Mouse (Mus musculus) embryonic facial prominence, embryonic 11.5 days (tissue): ENCODE data around the gene Olfr514. TPM values are rescaled to one million over a fixed set of nuclear protein-coding genes. Genes with fewer than 3 reads are reported as not detected.
"Not testable (repeated sequence)": the region's sequence is repeated elsewhere in the genome, so short reads cannot be mapped to it uniquely, and the experiment has no call there.

ENCODE experiments used
- ATAC-seq: fragments of 200-750 bp; cut with Nextera tagmentation; replicated peaks from 2 replicates; pipeline ENCODE4 v1.8.0; 2017; ENCODE audit warnings: low read depth; ENCODE audit not compliant: insufficient number of reproducible peaks, low FRiP score, low TSS enrichment
- DNase-seq: peaks from one replicate; pipeline ENCODE4 v3.0.0-alpha.2; 2015; ENCODE audit warnings: low spot score
- H3K27ac ChIP-seq: fragments of 300-500 bp; sonication (generic); replicated peaks from 2 replicates; pipeline ENCODE4 v1.5.1; 2014; ENCODE audit warnings: mild to moderate bottlenecking, low read depth, low read length, control low read depth
- H3K27me3 ChIP-seq: fragments of 300-500 bp; sonication (generic); 2 replicates; pipeline ENCODE4 v1.6.1; 2014; ENCODE audit warnings: mild to moderate bottlenecking, low read length, moderate library complexity, mixed read lengths; ENCODE audit not compliant: control insufficient read depth, insufficient read depth
- H3K36me3 ChIP-seq: fragments of 300-500 bp; sonication (generic); replicated peaks from 2 replicates; pipeline ENCODE4 v1.6.1; 2014; ENCODE audit warnings: low read depth, mild to moderate bottlenecking, low read length, moderate library complexity, mixed read lengths; ENCODE audit not compliant: control insufficient read depth, insufficient read depth
- H3K4me1 ChIP-seq: fragments of 300-500 bp; sonication (generic); 2 replicates; pipeline ENCODE4 v1.6.1; 2014; ENCODE audit warnings: low read length, mixed read lengths; ENCODE audit not compliant: control insufficient read depth, insufficient read depth
- H3K4me2 ChIP-seq: fragments of 300-500 bp; sonication (generic); 2 replicates; pipeline ENCODE4 v1.6.1; 2014; ENCODE audit warnings: low read depth, mild to moderate bottlenecking, control low read depth, low read length, moderate library complexity
- H3K4me3 ChIP-seq: fragments of 300-500 bp; sonication (generic); 2 replicates; pipeline ENCODE4 v1.5.1; 2014; ENCODE audit warnings: low read depth, low read length, control low read depth
- H3K9ac ChIP-seq: fragments of 300-500 bp; sonication (generic); replicated peaks from 2 replicates; pipeline ENCODE4 v1.6.1; 2014; ENCODE audit warnings: mild to moderate bottlenecking, control low read depth, low read length
- H3K9me3 ChIP-seq: fragments of 300-500 bp; sonication (generic); replicated peaks from 2 replicates; pipeline ENCODE4 v1.6.1; 2016; ENCODE audit warnings: mild to moderate bottlenecking, low read length, inconsistent platforms, mixed read lengths; ENCODE audit not compliant: control insufficient read depth
- WGBS: fragments of 180-500 bp; shearing (Covaris S2); extraction: QIAGEN DNeasy Blood & Tissue Kit; methylation state at CpG from one replicate; pipeline ENCODE4 v1.1.7; 2014; 5-methylcytosine and 5-hydroxymethylcytosine counted together
- polyA plus RNA-seq: library from polyadenylated mRNA; unstranded; fragments of >200 nt; fragmentation: Nextera tagmentation; extraction: Ambion mirVana; gene quantifications from 2 replicates; pipeline ENCODE4 v1.2.1, GENCODE M21; 2014

Gene Olfr514
- polyA plus RNA-seq = not detected in 2 replicates

DNA sequence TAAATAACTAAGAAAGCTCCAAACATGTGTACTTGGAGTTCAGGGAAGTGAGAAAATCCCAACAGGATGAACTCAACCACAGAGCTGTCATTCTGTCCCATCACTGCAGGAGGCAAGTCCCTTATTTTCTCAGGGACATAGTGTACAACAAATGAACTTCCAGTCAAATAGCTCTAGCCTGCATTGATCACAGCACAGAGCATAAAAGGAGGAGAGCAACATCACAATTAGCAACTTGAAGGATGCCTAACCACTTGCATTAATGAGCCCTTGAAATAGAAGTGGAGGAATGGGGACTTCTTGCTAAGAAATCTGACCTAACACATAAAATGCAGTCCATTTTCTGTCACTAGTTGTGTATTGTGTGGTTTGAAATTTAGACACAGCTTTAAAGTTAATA lies at the start of gene Olfr514:
Olfr514 (minus strand) TSS at position 101 of the 400 bp plus-strand sequence.
- Histone ChIP-seq H3K4me3 (no peak within 1 kb of the TSS), H3K27ac (no peak within 1 kb of the TSS), H3K9me3 (no peaks in the 10 kb centered on the region), H3K27me3 (no peaks in the 10 kb centered on the region), H3K36me3 (no peaks in the 10 kb centered on the region), H3K4me2 (no peak within 1 kb of the TSS), H3K9ac (no peak within 1 kb of the TSS), H3K4me1 (no peaks in the 10 kb centered on the region)
- ATAC-seq = no peak
- no peak for DNase-seq

DNA sequence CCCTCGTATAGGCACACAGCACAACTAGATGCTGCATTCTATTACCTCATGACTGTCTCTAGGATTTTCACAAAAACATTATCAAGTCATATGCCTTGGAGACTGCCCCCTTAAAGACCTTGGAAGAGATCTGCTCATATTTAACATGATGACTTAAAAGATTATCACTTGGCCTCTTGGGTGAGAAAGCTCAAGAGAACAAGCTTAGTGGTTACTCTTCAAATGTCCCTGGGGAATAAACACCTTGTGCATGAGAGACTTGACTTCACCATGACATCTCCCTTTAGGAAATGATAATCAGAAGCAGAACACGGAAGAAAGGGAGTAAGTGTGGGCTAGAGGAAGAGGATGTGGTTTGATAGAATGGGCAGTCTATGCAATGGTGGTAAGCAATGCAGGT lies 46.5 kb upstream of the Olfr514 start, which contains the start of gene Olfr517:
Olfr517 (minus strand) TSS at position 101 of the 400 bp plus-strand sequence.
- Histone ChIP-seq H3K27me3 (no peaks in the 10 kb centered on the region), H3K27ac (no peak within 1 kb of the TSS), H3K9me3 (no peaks in the 10 kb centered on the region), H3K4me2 (no peak within 1 kb of the TSS), H3K4me1 (no peaks in the 10 kb centered on the region), H3K4me3 (no peak within 1 kb of the TSS), H3K9ac (no peak within 1 kb of the TSS), H3K36me3 (no peaks in the 10 kb centered on the region)
- ATAC-seq (no peak), DNase-seq (no peak)
- 76% methylated on average over 2 of the region's 2 CpGs for WGBS

DNA sequence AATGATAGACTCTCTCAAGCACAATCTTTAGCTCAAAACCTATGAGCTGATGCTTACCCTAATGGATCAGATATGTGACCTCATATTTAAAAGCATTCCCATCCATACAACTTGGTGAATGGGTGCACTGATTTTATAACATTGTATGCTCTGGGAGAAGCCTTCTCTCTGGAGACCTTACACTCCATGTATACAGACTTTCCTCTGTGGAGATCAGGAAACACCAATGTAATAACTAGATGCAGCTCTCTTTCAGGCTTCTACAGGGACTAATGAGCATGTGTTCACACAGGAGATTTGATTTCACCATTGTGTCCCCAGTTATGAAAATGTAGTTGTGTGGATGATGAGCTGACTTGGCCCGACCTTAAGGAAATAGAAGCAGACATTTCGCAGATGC lies 24.6 kb upstream of the Olfr514 start, which contains the start of gene Olfr516:
Olfr516 (minus strand) TSS at position 101 of the 400 bp plus-strand sequence.
- Histone ChIP-seq H3K9ac (no peak within 1 kb of the TSS), H3K9me3 (no peaks in the 10 kb centered on the region), H3K36me3 (no peaks in the 10 kb centered on the region), H3K27ac (no peak within 1 kb of the TSS), H3K4me1 (no peaks in the 10 kb centered on the region), H3K27me3 (no peaks in the 10 kb centered on the region), H3K4me3 (no peak within 1 kb of the TSS), H3K4me2 (no peak within 1 kb of the TSS)
- no peak for DNase-seq
- ATAC-seq = no peak
- WGBS = 93% methylated on average over 2 of the region's 2 CpGs

DNA sequence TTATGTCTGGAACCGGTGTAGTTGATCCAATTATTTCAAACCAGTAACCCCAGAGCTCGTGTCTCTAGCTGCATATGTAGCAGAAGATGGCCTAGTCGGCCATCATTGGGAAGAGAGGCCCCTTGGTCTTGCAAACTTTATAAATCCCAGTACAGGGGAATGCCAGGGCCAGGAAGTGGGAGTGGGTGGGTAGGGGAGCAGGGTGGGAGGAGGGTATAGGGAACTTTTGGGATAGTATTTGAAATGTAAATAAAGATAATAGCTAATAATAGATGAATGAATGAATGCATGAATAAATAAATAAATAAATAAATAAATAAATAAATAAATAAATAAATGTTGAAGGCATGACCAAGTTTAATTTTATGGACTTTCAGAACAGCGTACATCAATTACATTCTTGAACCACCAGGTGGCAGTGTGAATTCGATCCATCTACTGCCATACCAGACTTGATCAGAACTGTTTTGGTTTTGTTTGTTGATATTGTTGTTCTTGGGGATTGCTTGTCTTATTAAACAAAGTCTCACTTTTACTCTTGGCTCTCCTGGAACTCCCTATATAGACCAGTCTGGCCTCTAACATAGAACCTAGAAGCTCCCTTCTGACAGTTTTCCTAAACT lies 11.1 kb downstream of the Olfr514 start:
- not testable (repeated sequence) for H3K9ac ChIP-seq, H3K36me3 ChIP-seq, H3K4me3 ChIP-seq, H3K27ac ChIP-seq, H3K9me3 ChIP-seq, H3K4me1 ChIP-seq, H3K4me2 ChIP-seq, ATAC-seq, H3K27me3 ChIP-seq
- peak; percentile 69 for DNase-seq
- 52% methylated on average over 5 of the region's 5 CpGs for WGBS

DNA sequence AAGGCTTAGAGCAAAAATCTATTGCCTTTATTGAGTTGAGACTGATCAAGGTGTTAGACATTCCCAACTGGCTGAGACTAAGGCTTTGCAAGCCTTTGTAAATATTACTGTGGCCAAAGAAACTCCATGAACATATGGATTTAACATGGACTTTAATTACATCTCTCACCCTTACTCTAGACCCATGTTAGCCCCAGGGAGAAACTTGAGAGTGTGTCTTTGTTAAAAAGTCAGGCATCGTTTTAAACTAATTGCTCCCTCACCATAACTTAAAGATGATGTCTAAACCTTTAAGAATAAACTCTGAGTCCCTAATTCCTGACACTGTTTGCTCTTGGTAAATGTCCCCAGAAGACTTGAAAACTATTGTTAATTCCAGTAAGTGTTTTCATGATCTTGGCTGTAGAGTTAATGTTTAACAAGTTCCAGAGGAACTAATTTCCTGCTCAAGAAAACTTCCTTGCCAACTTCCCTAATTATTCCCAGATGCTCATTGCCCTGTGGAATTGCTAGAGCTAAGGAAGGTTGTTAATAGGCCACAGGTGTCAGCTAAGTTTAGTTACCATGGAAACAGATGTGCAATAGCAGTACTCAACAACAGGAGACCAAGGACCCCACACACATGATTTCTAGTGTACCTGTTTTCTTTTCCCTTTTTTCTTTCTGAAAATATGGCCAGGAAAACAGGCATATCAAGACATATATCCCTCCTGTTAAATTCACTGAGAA lies 28.4 kb downstream of the Olfr514 start:
- WGBS = 14% methylated on average over 1 of the region's 1 CpGs
- no peak overlapping the region for H3K4me2 ChIP-seq
- ATAC-seq = peak; percentile 89
- H3K4me1 ChIP-seq = no peaks in the 10 kb centered on the region
- no peaks in the 10 kb centered on the region for H3K27me3 ChIP-seq
- DNase-seq = peak; percentile 93
- H3K4me3 ChIP-seq = no peak overlapping the region
- H3K27ac ChIP-seq = no peak overlapping the region
- no peaks in the 10 kb centered on the region for H3K9me3 ChIP-seq
- H3K36me3 ChIP-seq = no peaks in the 10 kb centered on the region
- no peak overlapping the region for H3K9ac ChIP-seq

Other genes with a start within 250 kb of the Olfr514 start
- gene Olfr506, start 215.2 kb downstream of the Olfr514 start, polyA plus RNA-seq = not detected in 2 replicates
- not detected in 2 replicates for gene Olfr507, start 204.2 kb downstream of the Olfr514 start, polyA plus RNA-seq
- not detected in 2 replicates for gene Olfr508, start 196.0 kb downstream of the Olfr514 start, polyA plus RNA-seq
- not detected in 2 replicates for gene Olfr509, start 174.1 kb downstream of the Olfr514 start, polyA plus RNA-seq
- not detected in 2 replicates for gene Olfr510, start 159.6 kb downstream of the Olfr514 start, polyA plus RNA-seq
- not detected in 2 replicates for gene Olfr512, start 112.7 kb downstream of the Olfr514 start, polyA plus RNA-seq
- gene Olfr513, start 75.0 kb downstream of the Olfr514 start, polyA plus RNA-seq = not detected in 2 replicates
- not detected in 2 replicates for gene Olfr516, start 24.5 kb upstream of the Olfr514 start, polyA plus RNA-seq
- gene Olfr517, start 46.4 kb upstream of the Olfr514 start, polyA plus RNA-seq = not detected in 2 replicates
- gene Olfr518, start 59.0 kb upstream of the Olfr514 start, polyA plus RNA-seq = not detected in 2 replicates
- not detected in 2 replicates for gene Olfr519, start 68.4 kb upstream of the Olfr514 start, polyA plus RNA-seq
- gene Nlrp10, start 104.2 kb upstream of the Olfr514 start, polyA plus RNA-seq = 0.07 and 0.13 TPM in 2 replicates
- gene Eif3f, start 108.4 kb upstream of the Olfr514 start, polyA plus RNA-seq = 72.6 and 81.4 TPM in 2 replicates
- 3.9 and 4.5 TPM in 2 replicates for gene Tub, start 124.3 kb upstream of the Olfr514 start, polyA plus RNA-seq